Mouse (Mus musculus): ENCODE results near the gene Dhx8. TPM values are rescaled to one million over a fixed set of nuclear protein-coding genes. Genes with fewer than 3 reads are reported as not detected.
A peak's percentile ranks its signal among the peaks of the same experiment; 100 is the strongest.

Dhx8 gene
- total RNA-seq, 2 experiments from 2014 or later: 29.1 to 32.7 TPM

DNA sequence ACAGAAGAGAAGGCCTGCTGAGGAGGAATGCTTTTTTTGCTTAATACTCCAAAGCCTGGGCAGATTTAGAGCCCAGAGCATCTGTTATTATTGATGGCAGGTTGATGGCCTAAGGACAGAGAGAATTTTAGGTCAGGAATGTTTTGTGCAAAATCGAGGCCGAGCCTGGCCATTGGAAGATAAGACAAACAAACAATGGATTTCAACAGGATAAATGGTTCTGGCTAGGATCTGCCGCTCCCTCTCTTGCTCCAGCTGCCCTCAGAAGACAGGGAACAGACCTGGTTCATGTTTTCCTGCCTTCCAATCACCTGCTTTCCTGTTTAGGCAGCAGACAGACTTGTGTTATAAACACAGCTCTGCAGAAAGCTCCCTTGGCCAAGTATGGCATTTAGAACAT, 3.4 kb upstream of the Dhx8 start:
- no peak for DNase-seq (ENCODE audit: low spot score in 2 of 2)

DNA sequence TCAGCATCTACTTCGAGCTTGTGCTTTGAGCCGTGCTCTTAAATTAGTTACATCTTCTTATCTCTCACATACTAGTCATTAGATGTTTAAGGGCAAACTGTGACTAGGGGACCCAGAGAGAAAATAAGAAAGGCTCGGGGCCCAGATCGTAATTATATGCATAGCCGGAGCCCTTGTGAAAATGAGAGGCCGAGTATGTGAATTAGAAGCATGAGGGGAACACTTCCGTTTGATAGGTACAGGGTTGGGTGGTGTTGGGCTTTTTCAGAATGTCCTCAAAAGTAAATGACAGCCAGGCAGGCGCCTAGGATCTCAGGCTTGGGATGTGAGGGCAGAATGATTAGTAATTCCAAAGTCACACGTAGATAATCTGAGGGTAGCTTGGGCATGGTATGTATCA, 877 bp downstream of the Dhx8 start:
- DNase-seq (ENCODE audit: low spot score in 2 of 2): no peak

DNA sequence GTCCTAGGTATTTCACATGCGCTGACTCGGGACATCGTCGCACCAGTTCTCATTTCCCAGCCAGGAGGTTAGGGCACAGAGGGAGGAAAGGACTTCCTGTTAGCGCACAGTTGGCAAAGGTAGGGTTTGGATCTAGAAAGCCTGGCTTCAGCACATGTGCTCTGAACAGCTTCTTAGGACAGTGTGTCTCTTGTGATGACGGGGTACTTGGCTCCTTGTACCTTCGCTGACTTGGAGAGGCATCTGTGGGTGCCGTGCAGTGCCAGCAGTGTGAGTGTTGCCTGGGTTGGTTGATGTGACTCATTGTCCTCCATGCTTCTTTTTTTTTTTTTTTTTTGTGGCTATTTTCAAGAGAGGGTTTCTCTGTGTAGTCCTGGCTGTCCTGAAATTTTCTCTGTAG, 23.9 kb downstream of the Dhx8 start:
- DNase-seq (ENCODE audit: low spot score in 2 of 2): no peak

DNA sequence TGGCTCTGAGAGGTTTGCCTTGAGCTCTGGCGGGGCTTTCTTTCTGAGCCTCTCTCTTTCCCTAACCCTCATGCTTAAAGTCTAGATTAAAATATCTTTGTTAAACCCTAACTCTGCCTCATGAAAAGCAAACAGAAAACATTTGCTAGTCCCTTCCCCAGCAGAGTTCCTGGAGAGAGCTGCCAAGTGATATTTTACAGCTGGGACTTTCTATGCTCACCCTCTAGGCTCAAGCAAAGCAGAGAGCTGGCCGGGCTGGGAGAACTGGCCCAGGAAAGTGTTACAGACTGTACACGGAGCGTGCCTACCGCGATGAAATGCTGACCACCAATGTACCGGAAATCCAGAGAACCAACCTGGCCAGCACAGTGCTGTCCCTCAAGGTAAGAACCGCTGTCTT, 24.6 kb downstream of the Dhx8 start:
- DNase-seq (ENCODE audit: low spot score in 2 of 2): no peak

DNA sequence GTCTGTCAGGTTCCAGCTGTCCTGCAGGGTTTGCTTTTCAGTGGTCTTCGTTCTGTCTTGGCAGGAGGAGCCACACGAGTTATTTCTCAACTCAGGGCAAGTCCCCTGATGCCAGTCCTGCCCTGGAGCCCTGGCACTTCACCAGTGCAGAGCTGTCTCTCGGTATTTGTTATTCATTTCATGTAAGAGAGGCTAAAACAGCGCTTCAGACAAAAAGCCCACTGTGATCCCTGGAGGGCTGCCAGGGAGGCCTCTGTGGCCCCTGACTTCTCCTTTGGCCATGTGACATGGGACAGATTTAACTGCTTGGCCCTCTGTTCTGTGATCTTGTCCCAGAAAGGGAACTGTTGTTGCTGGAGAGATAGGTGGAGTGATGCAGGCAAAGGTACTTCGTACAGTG, 25.7 kb downstream of the Dhx8 start:
- DNase-seq (ENCODE audit: low spot score in 2 of 2): no peak

DNA sequence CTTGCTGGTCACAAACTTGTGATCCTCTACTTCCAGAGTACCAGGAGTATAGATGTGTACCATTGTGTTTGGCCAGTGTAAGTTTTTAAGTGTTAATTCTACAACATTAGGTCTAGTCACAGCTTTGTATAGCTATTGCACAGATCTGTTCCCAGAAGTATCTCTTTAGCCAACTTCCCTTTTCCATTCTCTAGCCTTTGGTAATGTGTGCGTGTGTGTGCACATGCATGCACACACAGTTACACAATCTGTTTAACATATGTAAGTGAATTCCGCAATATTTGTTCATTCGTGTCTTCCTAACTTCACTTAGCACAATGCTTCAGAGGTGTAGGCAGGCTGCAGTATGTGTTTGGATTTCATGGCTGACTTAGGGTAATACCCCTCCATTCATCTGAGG, 26.8 kb downstream of the Dhx8 start:
- DNase-seq (ENCODE audit: low spot score in 2 of 2): no peak

DNA sequence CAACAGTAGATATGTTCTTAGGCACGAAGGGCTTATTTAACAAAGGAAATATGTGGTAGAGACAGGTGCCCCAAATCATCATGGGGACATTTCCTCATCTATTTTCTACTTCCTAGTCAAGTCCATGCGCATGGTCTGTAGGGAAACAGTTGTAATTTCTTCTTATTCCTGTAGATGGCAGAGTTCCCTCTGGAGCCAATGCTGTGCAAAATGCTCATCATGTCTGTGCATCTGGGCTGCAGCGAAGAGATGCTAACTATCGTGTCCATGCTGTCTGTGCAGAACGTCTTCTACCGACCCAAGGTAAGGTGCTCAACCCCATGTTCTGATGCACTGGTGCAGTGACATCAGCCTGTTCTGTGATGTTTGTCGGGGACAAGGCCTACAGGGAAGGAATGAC, 31.0 kb downstream of the Dhx8 start:
- DNase-seq (ENCODE audit: low spot score in 2 of 2): no peak

DNA sequence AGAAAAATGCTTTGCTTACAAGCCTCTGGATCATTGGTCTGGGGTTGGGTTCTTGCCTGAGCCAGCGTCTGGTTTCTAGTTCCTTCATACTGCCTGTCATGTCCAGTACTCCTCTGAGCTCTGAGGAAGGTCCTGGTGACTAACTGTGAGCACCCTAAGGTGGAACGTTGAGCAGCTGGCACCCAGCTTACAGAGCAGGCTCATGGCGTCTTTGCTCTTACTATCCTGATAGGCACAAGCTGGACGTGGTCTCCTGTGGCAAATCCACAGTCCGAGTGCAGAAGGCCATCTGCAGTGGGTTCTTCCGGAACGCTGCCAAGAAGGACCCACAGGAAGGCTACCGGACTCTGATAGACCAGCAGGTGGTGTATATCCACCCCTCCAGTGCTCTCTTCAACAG, 31.8 kb downstream of the Dhx8 start:
- DNase-seq (ENCODE audit: low spot score in 2 of 2): no peak

DNA sequence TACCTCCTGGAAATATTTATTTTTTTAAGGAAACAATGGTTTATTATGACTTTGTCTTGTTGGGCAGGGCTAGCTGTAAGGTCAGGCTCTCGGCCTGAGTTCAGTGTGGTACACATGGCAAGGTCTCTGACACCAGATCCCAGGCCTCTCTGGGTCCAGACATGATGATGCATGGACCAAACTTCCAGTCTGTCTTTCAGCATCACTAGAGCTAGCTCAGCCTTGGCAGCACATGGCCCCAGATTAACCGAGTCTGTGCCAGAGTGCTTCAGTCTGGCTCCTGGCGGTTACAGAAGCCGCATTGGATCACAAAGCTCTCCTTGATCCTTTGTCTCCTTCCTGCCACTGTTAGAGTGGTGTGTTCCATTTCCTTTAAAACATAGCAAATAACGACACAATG, 34.6 kb downstream of the Dhx8 start:
- no peak for DNase-seq (ENCODE audit: low spot score in 2 of 2)

DNA sequence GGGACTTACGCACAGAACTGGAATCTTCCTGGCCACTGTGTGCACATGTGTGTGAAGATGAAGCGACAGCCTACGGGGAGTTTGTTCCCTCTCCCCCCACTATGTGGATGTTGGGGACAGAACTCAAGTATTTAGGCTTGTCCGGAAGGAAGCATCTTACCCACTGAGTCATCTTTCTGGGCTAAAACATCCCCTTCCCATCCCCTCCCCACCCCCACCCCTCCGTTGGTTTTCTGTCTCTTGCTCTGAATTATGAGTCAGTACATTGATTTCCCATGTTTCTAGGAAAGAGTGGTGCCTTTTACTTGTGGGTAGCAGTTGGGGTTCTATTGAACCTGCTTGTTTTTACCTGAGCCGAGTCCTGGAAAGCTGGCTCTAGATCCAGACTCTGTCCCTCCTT, 36.0 kb downstream of the Dhx8 start:
- DNase-seq (ENCODE audit: low spot score in 2 of 2): no peak

DNA sequence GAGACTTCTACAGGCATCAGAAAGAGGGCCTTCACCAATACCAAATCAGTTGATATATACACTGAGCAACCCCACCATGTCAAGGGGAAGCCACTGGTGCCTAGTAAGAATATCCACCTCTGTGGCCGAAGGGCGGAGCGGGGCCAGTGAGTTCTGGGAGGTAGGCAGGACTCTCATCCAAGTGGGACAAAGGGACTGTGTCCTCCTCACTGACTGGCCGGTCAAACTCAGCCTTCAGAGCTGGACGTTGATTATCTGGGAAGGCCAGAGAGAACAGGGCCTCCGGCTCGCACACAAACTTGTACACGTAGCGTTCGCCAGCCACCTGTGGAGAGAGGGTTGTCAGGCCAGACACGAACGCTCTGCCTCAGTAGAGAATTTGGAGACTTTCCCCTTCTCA, 37.5 kb downstream of the Dhx8 start:
- no peak for DNase-seq (ENCODE audit: low spot score in 2 of 2)

DNA sequence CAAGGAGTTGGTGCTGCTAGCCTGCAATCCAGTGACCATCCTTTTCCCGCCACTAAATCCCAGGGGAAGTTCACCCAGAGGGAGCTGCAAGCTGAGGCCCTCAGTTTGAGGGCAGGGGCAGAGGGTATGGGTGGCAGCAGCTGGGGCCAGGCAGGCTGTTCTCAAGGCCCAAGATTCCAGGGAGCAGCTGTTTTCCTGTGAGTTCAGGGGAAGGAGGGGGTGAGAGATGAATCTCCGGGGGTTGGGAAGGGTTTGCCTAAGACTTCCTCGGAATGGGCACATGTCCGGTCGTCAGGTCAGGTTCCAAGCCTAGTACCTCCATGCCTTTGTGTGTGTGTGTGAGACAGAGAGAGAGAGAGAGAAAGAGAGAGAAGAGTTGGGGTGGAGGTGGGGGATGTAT, 39.3 kb downstream of the Dhx8 start:
- no peak for DNase-seq (ENCODE audit: low spot score in 2 of 2)

DNA sequence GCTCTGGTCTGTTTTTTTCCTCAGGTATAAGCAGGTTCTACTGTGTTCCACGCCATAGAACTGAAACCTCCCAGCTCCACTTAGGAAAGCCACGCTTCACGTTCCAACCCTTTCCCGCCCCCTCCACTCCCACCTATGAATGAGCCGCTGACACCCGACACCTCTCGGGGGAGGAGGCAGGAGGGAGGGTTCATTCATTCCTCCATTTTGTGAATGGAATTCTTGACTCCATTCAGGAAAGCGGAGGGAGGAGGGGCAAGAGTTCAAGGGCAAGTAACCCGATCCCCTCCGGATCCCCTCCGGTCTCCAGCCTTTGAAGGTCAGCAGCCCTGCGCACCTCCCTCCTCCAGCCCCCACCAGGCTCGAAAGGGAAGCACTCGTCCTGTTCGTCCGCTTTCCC, 39.7 kb downstream of the Dhx8 start:
- peak; percentile 23 to 47 for DNase-seq (ENCODE audit: low spot score in 2 of 2)

DNA sequence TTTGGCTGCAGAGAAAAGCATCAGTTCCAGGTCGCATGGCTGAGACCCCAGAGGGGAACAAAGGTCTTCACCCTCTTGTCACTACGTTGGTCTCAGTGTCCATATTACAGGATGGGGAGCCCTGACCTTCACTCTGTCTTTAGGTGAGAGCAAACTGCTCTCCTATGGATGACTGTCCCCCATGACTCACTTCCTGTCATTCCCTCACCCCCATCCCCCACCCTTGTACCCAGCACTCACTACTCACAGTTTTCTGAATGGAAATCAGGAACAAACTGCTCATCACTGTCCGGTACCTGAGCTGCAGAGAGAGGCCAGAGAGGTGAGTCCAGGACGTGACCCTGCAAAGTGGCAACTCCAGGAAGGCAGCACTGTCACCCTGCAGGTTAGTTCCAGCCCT, 44.1 kb downstream of the Dhx8 start:
- no peak for DNase-seq (ENCODE audit: low spot score in 2 of 2)

DNA sequence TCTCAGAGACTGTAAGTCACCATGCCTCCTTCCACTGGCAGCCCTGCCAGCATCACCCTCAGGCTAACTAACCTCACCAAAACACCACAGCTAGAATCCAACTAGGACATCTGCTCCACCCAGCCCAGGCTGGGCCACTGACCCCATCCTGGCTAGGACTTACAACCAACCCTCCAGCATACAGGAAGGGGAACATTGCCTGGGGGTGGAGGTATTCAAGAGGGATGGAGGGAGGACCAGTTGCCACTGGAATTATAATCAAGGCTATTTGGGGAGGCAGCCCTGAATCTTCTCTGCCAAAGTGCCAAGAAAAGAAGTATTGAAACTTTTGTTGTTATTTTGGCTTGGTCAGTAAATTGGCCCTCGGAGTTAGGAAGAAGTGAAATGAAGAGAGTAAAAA, 50.4 kb downstream of the Dhx8 start:
- no peak for DNase-seq (ENCODE audit: low spot score in 2 of 2)

DNA sequence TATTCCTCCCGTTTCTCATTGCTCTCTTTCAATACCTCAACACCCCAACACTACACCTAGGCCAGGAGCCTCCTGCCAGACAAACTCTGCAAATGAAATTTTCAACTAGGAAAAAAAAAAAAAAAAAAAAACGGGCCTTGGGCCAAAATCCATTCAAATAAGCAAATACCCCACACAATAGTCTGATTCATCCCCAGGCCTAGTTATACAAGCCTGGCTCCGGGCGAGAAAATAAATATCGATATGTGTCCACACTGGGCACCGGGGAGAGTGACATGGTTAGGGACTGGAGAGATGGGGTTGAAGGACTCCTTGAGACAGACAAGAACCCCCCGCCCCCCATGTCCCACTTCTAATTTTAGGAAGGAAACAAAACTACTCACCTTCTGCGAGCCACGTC, 50.9 kb downstream of the Dhx8 start:
- DNase-seq (ENCODE audit: low spot score in 2 of 2): no peak

DNA sequence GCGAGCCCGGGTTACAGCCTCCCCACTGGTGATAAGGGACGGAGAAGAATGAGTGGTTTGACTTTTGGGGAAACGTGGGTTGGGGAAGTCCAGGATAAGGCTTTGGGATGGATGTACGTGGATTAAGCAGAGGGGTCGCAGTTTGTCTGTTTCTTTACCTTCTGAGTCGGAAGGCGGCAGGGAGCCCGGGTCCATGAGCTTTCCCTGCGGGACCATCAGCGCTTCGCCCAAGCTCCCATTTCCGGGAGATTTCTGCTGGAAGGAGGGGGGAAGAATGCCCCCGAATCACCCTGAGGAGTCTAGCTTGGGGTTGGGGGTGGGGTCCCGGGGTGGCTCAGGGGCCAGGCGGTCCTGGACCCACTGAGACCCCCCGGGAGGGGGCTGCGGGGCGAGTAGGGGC, 51.4 kb downstream of the Dhx8 start:
- DNase-seq (ENCODE audit: low spot score in 2 of 2): no peak

DNA sequence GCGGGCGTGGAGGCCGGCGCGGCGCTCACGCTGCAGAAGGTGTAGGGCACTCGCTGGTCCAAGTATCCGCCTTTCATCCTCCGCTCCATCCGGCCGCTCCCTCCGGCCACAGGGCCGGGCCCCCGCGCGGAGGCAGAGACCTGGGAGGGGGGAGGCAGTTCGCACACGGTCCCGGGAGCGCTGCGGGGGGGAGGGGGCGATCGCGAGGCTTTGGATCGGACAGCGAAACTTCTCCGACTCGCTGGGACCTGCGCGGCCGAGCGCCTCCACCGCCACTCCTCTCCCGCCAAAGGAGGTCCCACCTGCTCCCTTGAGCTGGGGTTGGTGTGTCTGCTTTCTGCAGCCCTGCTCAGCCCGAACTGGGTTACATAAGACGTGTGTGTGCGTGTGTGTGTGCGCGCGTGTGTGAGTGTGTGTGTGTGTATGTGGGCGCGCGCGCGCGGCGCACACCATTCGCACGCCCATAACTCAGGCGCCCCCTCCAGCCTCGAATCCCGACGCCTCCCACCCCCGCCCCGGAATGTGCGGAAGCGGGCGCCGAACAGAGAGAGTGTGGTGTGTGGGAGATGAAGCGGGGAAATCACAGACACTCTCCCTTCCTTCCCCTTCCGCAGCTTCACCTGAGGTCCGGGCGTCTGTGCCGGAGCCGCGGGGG, 51.9 kb downstream of the Dhx8 start:
- DNase-seq (ENCODE audit: low spot score in 2 of 2): no peak

DNA sequence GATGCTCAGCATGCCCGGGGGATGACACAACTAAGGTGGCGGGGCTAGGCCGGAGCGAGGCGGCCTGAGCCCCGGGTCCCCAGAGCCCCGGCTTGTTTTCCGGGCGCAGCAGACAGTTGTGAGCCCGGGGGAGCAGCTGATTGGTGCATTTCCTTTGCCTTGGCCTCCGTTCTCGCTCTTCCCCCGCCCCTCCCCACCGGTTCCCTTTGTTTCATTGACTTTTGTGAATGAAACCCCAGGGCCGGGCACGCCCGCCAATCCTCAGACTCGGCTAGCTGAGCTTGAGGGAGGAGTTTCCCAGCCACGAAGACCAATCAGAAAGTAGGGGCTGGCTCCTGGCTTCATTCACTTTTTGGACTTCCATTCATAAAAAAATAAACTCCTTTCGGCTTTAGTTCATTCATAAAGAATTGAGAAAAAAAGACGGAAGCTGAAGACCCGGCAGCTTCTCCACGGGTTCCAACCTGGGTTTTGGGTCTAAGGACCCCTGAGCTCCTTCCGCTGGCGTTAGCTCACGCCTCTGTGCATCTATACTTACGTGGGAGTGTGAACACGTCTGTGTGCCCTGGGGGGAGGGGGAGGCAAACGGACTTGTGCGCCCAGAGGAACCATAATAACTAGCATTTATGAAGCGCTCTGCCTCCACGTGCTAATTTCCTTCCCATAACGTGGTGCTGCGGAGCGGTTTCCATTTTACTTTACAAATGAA, 52.6 kb downstream of the Dhx8 start, which contains the start of gene Etv4:
Gene Etv4, minus strand, starts transcription at position 229 of the 709 bp plus-strand sequence.
- DNase-seq (ENCODE audit: low spot score in 2 of 2): peak; percentile 72 to 85

DNA sequence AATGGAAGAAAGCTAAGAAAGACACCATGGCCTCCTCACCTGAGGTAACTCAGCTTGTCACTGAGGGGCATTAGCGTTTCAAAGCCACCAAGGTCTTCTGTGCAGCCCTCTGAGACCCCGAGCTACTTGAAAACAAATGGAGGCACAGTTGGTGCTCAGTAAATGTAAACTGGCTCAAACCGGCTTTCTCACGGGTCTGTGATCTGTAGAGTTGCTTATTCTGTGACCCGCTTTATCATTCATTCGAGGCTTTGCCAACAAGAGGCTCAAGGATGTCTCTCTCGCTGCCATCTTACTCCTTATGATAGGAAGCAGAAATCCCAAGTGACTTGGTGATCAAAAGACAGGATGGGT, 53.1 kb downstream of the Dhx8 start:
- DNase-seq (ENCODE audit: low spot score in 2 of 2): no peak

DNA sequence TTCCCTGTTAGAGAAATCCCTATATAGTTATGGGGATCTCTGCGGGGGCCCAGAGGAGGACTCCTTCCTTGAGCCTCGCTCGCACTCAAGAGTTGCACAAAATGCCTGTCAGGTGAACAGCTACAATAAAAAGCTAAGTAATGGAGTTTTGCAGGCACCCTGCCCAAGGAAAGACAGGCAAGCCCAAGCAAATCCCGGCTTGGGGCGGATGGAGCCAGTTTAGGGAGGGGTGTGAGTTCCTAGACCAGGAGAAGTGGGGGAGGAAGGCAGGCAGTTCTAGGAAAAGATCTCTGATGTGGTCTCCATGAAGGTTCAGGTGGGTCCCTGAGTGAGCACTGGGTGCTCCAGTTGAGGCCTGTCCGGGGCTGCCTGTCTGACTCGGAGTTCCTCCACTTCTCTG, 53.9 kb downstream of the Dhx8 start:
- no peak for DNase-seq (ENCODE audit: low spot score in 2 of 2)

DNA sequence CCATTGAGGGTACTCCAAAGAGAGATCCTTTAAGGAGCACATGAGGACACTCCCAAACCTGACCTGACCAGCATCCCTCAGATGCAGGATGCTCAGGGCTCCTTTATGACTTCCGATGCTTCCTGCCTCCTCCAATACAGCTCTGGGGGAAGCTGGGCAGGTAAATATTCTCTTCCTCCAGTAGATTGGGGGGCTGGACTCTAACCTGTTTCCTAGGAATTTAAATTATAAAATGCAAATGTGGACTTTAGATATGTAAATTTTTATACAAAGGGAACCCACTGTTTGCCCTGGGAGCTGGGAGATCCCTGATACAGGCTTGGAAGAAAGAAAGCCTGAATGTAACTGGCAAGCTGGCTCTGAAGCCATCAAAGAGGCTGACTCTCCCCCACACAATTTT, 54.7 kb downstream of the Dhx8 start:
- DNase-seq (ENCODE audit: low spot score in 2 of 2): no peak

DNA sequence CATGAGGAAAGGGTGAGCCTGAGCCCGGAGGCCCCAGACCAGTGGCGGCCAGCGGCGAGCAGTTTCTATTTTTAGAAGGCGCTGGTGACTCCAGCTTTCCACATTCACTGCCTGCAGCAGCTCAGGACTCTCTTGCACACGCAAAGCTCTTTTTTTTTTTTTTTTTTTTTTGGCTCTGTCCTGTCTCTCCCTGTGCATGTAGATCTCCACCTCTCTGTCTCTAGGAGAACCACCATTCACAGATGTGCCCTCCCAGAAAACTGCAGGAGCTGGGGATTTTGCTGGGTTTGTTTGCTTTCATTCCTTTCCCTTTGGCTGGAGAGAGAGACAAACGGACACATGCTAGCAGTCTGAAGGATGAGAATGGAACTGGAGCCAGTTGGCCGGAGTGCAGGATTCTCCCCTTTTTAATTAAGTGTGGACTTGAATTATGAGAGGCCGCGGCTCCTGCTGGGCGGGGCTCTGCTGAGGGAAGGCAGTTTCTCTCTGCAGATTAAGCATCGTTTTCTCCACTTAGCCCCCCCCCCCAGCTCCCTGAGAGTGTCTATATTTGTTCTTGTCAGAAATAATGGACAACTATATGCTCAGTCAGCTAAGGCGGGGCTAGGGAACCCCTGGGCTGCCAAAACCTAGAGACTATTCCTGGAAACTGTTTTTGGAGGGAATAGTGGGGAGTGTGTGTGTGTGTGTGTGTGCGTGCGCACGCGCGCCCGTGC, 58.2 kb downstream of the Dhx8 start:
- DNase-seq (ENCODE audit: low spot score in 2 of 2): no peak

Measured in adrenal gland, postnatal 4 days (tissue).